Mouse (Mus musculus) myocyte (in vitro differentiated cells): ENCODE measurements around the gene Ptprg.

Source experiments
- CEBPB ChIP-seq: IDR thresholded peaks from 2 replicates; pipeline ENCODE4 v1.6.1; 2011; ENCODE audit warnings: mild to moderate bottlenecking, moderate library complexity; ENCODE audit not compliant: poor library complexity, insufficient read depth, severe bottlenecking
- E2F4 ChIP-seq: IDR thresholded peaks from one replicate; pipeline ENCODE4 v1.6.1; 2011; ENCODE audit warnings: mild to moderate bottlenecking, control low read depth, moderate library complexity; ENCODE audit not compliant: insufficient read depth
- MAX ChIP-seq: IDR thresholded peaks from one replicate; pipeline ENCODE4 v1.6.1; 2011; ENCODE audit warnings: low read depth, mild to moderate bottlenecking, control low read depth
- MYOD1 ChIP-seq, 3 experiments: IDR thresholded peaks; one replicate each; pipeline ENCODE4 v1.6.1; 2011; ENCODE audit warnings: control low read depth in 2 of 3, low read depth in 2 of 3, mild to moderate bottlenecking in 2 of 3, moderate library complexity in 1 of 3; ENCODE audit not compliant: insufficient read length in 2 of 3, control insufficient read depth in 1 of 3
- MYOG ChIP-seq, 3 experiments: IDR thresholded peaks; one replicate each; pipeline ENCODE4 v1.6.1; 2011; ENCODE audit warnings: control low read depth in 2 of 3, low read depth in 2 of 3, mild to moderate bottlenecking in 2 of 3; ENCODE audit not compliant: insufficient read length in 2 of 3, control insufficient read depth in 1 of 3, insufficient read depth in 1 of 3
- POLR2A ChIP-seq: IDR thresholded peaks from one replicate; pipeline ENCODE4 v1.6.1; 2011; ENCODE audit warnings: low read depth, mild to moderate bottlenecking, control low read depth, moderate library complexity; ENCODE audit not compliant: insufficient read length
- POLR2AphosphoS2 ChIP-seq: IDR thresholded peaks from one replicate; pipeline ENCODE4 v1.6.1; 2011; ENCODE audit warnings: low read depth, control low read depth; ENCODE audit not compliant: insufficient read length
- REST ChIP-seq: IDR thresholded peaks from one replicate; pipeline ENCODE4 v1.6.1; 2011; ENCODE audit warnings: mild to moderate bottlenecking, control low read depth, moderate library complexity; ENCODE audit not compliant: insufficient read depth, insufficient read length
- TCF12 ChIP-seq: IDR thresholded peaks from one replicate; pipeline ENCODE4 v1.6.1; 2011; ENCODE audit warnings: mild to moderate bottlenecking, control low read depth; ENCODE audit not compliant: poor library complexity, insufficient read depth, severe bottlenecking
- TCF3 ChIP-seq: IDR thresholded peaks from one replicate; pipeline ENCODE4 v1.6.1; 2011; ENCODE audit warnings: low read depth, control low read depth; ENCODE audit not compliant: insufficient read length
- USF1 ChIP-seq: IDR thresholded peaks from one replicate; pipeline ENCODE4 v1.6.1; 2011; ENCODE audit warnings: low read depth, mild to moderate bottlenecking, control low read depth, moderate library complexity

- TF ChIP-seq MYOD1 (IDR thresholded peaks at IDR 0.05; ENCODE audit: control insufficient read depth in 1 of 3, insufficient read length in 2 of 3, low read depth in 2 of 3) = no peak
- no peak for TF ChIP-seq POLR2A
- TF ChIP-seq POLR2AphosphoS2 = no peak
- no peak for TF ChIP-seq MYOG (IDR thresholded peaks at IDR 0.05; ENCODE audit: control insufficient read depth in 1 of 3, insufficient read depth in 1 of 3, insufficient read length in 2 of 3, low read depth in 2 of 3)
- no peak for TF ChIP-seq MAX
- no peak for TF ChIP-seq USF1
- TF ChIP-seq REST = no peak
- no peak for TF ChIP-seq E2F4
- TF ChIP-seq TCF12 = no peak
- no peak for TF ChIP-seq CEBPB
- TF ChIP-seq TCF3 = no peak
These were observed 531.7 kb downstream of the Ptprg start for GRCm38 (mm10) chr14:12085078-12085477.
